ENCODE assay signal across 8 mouse cellular contexts in genomic region chr1:59482331-59482695, GRCm38 (mm10). TPM values are rescaled to one million over a fixed set of nuclear protein-coding genes. Genes with fewer than 3 reads are reported as not detected.
DNase-seq lines count a peak whose midpoint lies in the region; ATAC-seq and TF ChIP-seq lines count a peak whose summit lies in the region.

Gene Fzd7, plus strand, starts transcription at chr1:59482424.

- no peaks in the 10 kb centered on the region for H3K9me3 ChIP-seq in lung, embryonic 14.5 days (ENCODE audit: low read depth, low read length)
- H3K9me3 ChIP-seq in forebrain, embryonic 14.5 days (replicated peaks; ENCODE audit: control insufficient read depth, low read length): no peaks in the 10 kb centered on the region
- H3K9me3 ChIP-seq in intestine, postnatal 0 days (ENCODE audit: control insufficient read depth): no peaks in the 10 kb centered on the region
- H3K9me3 ChIP-seq in midbrain, embryonic 16.5 days (replicated peaks; ENCODE audit: control insufficient read depth, low read length, poor library complexity, severe bottlenecking): no peaks in the 10 kb centered on the region

- H3K9ac ChIP-seq in lung, embryonic 14.5 days: peak within 1 kb of the TSS; percentile 94
- H3K9ac ChIP-seq in forebrain, embryonic 14.5 days (ENCODE audit: low read length): peak within 1 kb of the TSS; percentile 73
- peak within 1 kb of the TSS; percentile 60 for H3K9ac ChIP-seq in intestine, postnatal 0 days (ENCODE audit: low read depth, low read length)
- peak within 1 kb of the TSS; percentile 60 for H3K9ac ChIP-seq in midbrain, embryonic 16.5 days (ENCODE audit: low read depth, low read length)

- peaks cover 11% of the 10 kb centered on the region for H3K4me1 ChIP-seq in lung, embryonic 14.5 days (ENCODE audit: insufficient read depth)
- peaks cover 21% of the 10 kb centered on the region for H3K4me1 ChIP-seq in forebrain, embryonic 14.5 days (ENCODE audit: control insufficient read depth, insufficient read depth, low read length)
- H3K4me1 ChIP-seq in intestine, postnatal 0 days (replicated peaks; ENCODE audit: control insufficient read depth, insufficient read depth, low read length): peaks cover 11% of the 10 kb centered on the region
- peaks cover 24% of the 10 kb centered on the region for H3K4me1 ChIP-seq in midbrain, embryonic 16.5 days (ENCODE audit: control insufficient read depth, insufficient read depth, low read length)

- H3K27ac ChIP-seq in lung, embryonic 14.5 days (ENCODE audit: low read depth): peak within 1 kb of the TSS; percentile 99
- peak within 1 kb of the TSS; percentile 66 for H3K27ac ChIP-seq in forebrain, embryonic 14.5 days (ENCODE audit: low read depth, low read length)
- peak within 1 kb of the TSS; percentile 88 for H3K27ac ChIP-seq in intestine, postnatal 0 days (ENCODE audit: low read depth, low read length)
- peak within 1 kb of the TSS; percentile 30 for H3K27ac ChIP-seq in midbrain, embryonic 16.5 days (ENCODE audit: low read length)

- WGBS in lung, embryonic 14.5 days: under 1% methylated on average over 35 of the region's 35 CpGs
- 0% methylated on average over 35 of the region's 35 CpGs for WGBS in forebrain, embryonic 14.5 days
- under 1% methylated on average over 35 of the region's 35 CpGs for WGBS in intestine, postnatal 0 days
- 0% methylated on average over 35 of the region's 35 CpGs for WGBS in midbrain, embryonic 16.5 days

- H3K4me2 ChIP-seq in lung, embryonic 14.5 days: peak within 1 kb of the TSS; percentile 93
- peak within 1 kb of the TSS; percentile 98 for H3K4me2 ChIP-seq in forebrain, embryonic 14.5 days (ENCODE audit: low read length)
- peak within 1 kb of the TSS; percentile 97 for H3K4me2 ChIP-seq in intestine, postnatal 0 days (replicated peaks; ENCODE audit: low read depth)
- H3K4me2 ChIP-seq in midbrain, embryonic 16.5 days (ENCODE audit: low read length): peak within 1 kb of the TSS; percentile 96

- DNase-seq in lung, embryonic 14.5 days: no peak
- DNase-seq in lung, postnatal 4 days: no peak
- DNase-seq in adrenal gland, postnatal 14 days: peak; percentile 77
- DNase-seq in forebrain, embryonic 14.5 days (ENCODE audit: low spot score): no peak
- no peak for DNase-seq in layer of hippocampus, postnatal 14 days (ENCODE audit: low spot score in 2 of 2)

- peak; percentile 25 for ATAC-seq in lung, embryonic 14.5 days (ENCODE audit: insufficient read depth)
- peak; percentile 21 for ATAC-seq in forebrain, embryonic 14.5 days
- ATAC-seq in intestine, postnatal 0 days: peak; percentile 53
- peak; percentile 13; the same call in 1 of the 2 replicates for ATAC-seq in midbrain, embryonic 16.5 days
- ATAC-seq in megakaryocyte progenitor cell, adult 5-6 weeks (replicated peaks; ENCODE audit: poor library complexity): no peak

- H3K36me3 ChIP-seq in lung, embryonic 14.5 days (ENCODE audit: insufficient read depth): peaks cover 30% of the 10 kb centered on the region
- no peaks in the 10 kb centered on the region for H3K36me3 ChIP-seq in forebrain, embryonic 14.5 days (ENCODE audit: control insufficient read depth, insufficient read depth, low read length)
- H3K36me3 ChIP-seq in intestine, postnatal 0 days (ENCODE audit: control insufficient read depth, insufficient read depth): no peaks in the 10 kb centered on the region; the same call in 1 of the 2 replicates
- no peaks in the 10 kb centered on the region for H3K36me3 ChIP-seq in midbrain, embryonic 16.5 days (ENCODE audit: control insufficient read depth, insufficient read depth, low read length)

- TF ChIP-seq CTCF in lung, embryonic 14.5 days (IDR thresholded peaks at IDR 0.05; ENCODE audit: low read depth): no peak
- 0 out of 2 replicates have a peak, but pooled peaks have one; percentile 2 for TF ChIP-seq CTCF in intestine, postnatal 0 days (IDR thresholded peaks at IDR 0.05; ENCODE audit: low read depth)

- no peaks in the 10 kb centered on the region for H3K27me3 ChIP-seq in lung, embryonic 14.5 days (ENCODE audit: insufficient read depth, low read length)
- 0 out of 2 replicates have a peak, but pooled peaks cover 11% of the 10 kb centered on the region for H3K27me3 ChIP-seq in forebrain, embryonic 14.5 days (replicated peaks; ENCODE audit: control insufficient read depth, insufficient read depth, low read length)
- no peaks in the 10 kb centered on the region for H3K27me3 ChIP-seq in intestine, postnatal 0 days (replicated peaks; ENCODE audit: control insufficient read depth, insufficient read depth, low read length)
- H3K27me3 ChIP-seq in midbrain, embryonic 16.5 days (ENCODE audit: control insufficient read depth, insufficient read depth, low read depth, low read length): peaks cover 3% of the 10 kb centered on the region

- peak within 1 kb of the TSS; percentile 85 for H3K4me3 ChIP-seq in lung, embryonic 14.5 days (ENCODE audit: low read depth, low read length)
- peak within 1 kb of the TSS; percentile 56 for H3K4me3 ChIP-seq in forebrain, embryonic 14.5 days (ENCODE audit: low read depth, low read length)
- peak within 1 kb of the TSS; percentile 61 for H3K4me3 ChIP-seq in intestine, postnatal 0 days (ENCODE audit: low read depth, low read length)
- H3K4me3 ChIP-seq in midbrain, embryonic 16.5 days (ENCODE audit: low read depth, low read length): peak within 1 kb of the TSS; percentile 52

RNA-seq across cellular contexts. Expression of gene Fzd7, which starts in this region (rescaled TPM):
- 21.7 and 22.7 TPM in 2 replicates for polyA plus RNA-seq in lung, embryonic 14.5 days (2014; fragmentation: Nextera tagmentation; extraction: Ambion mirVana)
- total RNA-seq in adrenal gland, postnatal 14 days (2021): 13.7 and 13.9 TPM in 2 replicates
- polyA plus RNA-seq in forebrain, embryonic 14.5 days (2014; fragmentation: Nextera tagmentation; extraction: Ambion mirVana): 3.4 and 3.9 TPM in 2 replicates
- polyA plus RNA-seq in intestine, postnatal 0 days (2015; fragmentation: Nextera tagmentation; extraction: Ambion mirVana): 2.6 and 3.0 TPM in 2 replicates
- 2.6 and 3.2 TPM in 2 replicates for polyA plus RNA-seq in midbrain, embryonic 16.5 days (2015; fragmentation: Nextera tagmentation; extraction: Ambion mirVana)
- 6.7 and 7.5 TPM in 2 replicates for total RNA-seq in megakaryocyte progenitor cell, adult 5-6 weeks (2015)
- total RNA-seq in megakaryocyte progenitor cell, adult 5-6 weeks (2017): 4.2 and 7.0 TPM in 2 replicates
- total RNA-seq in layer of hippocampus, postnatal 14 days (2021): 1 to 10 TPM; 4.7 to 7.0 TPM

Comparison
In these comparisons a context has a peak if more than half of its experiments do, and no peak if none do; other contexts are left out.
1. H3K27ac ChIP-seq: peak in every context shown above with its lines; median percentile 99 in lung, embryonic 14.5 days; 88 in intestine, postnatal 0 days; 66 in forebrain, embryonic 14.5 days; 30 in midbrain, embryonic 16.5 days.